Mouse (Mus musculus): ENCODE results near the gene Vsig10l. TPM values are rescaled to one million over a fixed set of nuclear protein-coding genes. Genes with fewer than 3 reads are reported as not detected.

The Vsig10l gene
- polyA plus RNA-seq, 1 experiment from 2014 or later: 15.4 TPM

DNA sequence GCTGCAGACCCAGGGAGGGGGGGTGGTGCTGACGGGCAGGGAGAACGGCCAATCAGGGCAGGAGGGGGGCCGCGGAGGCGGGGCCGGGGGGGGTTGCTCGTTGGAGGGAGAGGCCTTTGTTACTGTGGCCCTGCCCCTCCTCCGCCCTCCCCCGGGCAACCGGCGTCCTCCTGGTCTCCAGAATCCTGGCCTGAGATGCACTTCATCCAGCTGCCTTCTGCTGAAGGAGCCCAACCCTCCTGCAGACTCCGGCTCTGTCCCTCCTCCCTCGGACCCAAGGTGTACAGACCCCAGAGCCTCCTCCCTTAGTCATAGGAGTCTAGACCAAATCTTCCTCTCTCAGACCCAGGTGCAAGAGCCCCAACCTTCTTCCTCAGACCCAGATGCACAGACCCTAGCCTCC lies 27.2 kb downstream of the Vsig10l start:
- peak overlapping the region; percentile 66 for H3K4me2 ChIP-seq (ENCODE audit: low read depth, low read length)
- H3K9ac ChIP-seq (replicated peaks; ENCODE audit: low read depth, low read length): peak overlapping the region; percentile 95
- peaks cover 6% of the 10 kb centered on the region; the same call in 1 of the 2 replicates for H3K4me1 ChIP-seq (ENCODE audit: control insufficient read depth, insufficient read depth, low read length)
- H3K36me3 ChIP-seq (ENCODE audit: control insufficient read depth, insufficient read depth, low read length): no peaks in the 10 kb centered on the region
- peak overlapping the region; percentile 59 for H3K4me3 ChIP-seq (ENCODE audit: low read depth, low read length)
- no peaks in the 10 kb centered on the region for H3K9me3 ChIP-seq (ENCODE audit: control insufficient read depth, low read length)
- peak; percentile 89 for ATAC-seq (ENCODE audit: low read depth)
- no peaks in the 10 kb centered on the region for H3K27me3 ChIP-seq (ENCODE audit: control insufficient read depth, insufficient read depth, low read length)
- peak overlapping the region; percentile 85 for H3K27ac ChIP-seq (ENCODE audit: low read depth, low read length)
- 1% methylated on average over 9 of the region's 13 CpGs for WGBS

DNA sequence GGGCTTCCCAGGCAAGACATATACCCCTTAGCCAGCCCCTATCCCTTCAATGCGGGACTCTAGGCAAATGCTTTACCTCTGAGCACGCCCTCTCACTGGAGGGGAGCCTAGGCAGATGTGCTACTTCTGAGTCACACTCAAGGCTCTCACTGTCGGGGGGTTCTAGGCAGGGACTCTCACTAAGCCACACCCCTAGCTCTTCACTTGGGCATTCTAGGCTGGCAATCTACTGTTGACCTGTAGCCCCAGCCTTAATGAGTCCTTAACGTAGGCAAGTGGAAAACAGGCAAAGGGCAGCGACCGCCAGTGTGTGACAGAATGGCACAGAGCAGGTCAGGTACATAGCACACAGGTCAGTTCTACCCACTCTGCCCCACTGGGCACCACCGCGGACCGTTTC lies 27.9 kb downstream of the Vsig10l start:
- H3K4me3 ChIP-seq (ENCODE audit: low read depth, low read length): peak overlapping the region; percentile 59
- no peaks in the 10 kb centered on the region for H3K9me3 ChIP-seq (ENCODE audit: control insufficient read depth, low read length)
- H3K27ac ChIP-seq (ENCODE audit: low read depth, low read length): no peak overlapping the region
- no peaks in the 10 kb centered on the region for H3K27me3 ChIP-seq (ENCODE audit: control insufficient read depth, insufficient read depth, low read length)
- H3K9ac ChIP-seq (replicated peaks; ENCODE audit: low read depth, low read length): peak overlapping the region; percentile 95; the same call in 1 of the 2 replicates
- ATAC-seq (ENCODE audit: low read depth): peak; percentile 6; the same call in 1 of the 2 replicates
- H3K36me3 ChIP-seq (ENCODE audit: control insufficient read depth, insufficient read depth, low read length): no peaks in the 10 kb centered on the region
- peaks cover 6% of the 10 kb centered on the region; the same call in 1 of the 2 replicates for H3K4me1 ChIP-seq (ENCODE audit: control insufficient read depth, insufficient read depth, low read length)
- WGBS: 71% methylated on average over 9 of the region's 9 CpGs
- peak overlapping the region; percentile 66; the same call in 1 of the 2 replicates for H3K4me2 ChIP-seq (ENCODE audit: low read depth, low read length)

DNA sequence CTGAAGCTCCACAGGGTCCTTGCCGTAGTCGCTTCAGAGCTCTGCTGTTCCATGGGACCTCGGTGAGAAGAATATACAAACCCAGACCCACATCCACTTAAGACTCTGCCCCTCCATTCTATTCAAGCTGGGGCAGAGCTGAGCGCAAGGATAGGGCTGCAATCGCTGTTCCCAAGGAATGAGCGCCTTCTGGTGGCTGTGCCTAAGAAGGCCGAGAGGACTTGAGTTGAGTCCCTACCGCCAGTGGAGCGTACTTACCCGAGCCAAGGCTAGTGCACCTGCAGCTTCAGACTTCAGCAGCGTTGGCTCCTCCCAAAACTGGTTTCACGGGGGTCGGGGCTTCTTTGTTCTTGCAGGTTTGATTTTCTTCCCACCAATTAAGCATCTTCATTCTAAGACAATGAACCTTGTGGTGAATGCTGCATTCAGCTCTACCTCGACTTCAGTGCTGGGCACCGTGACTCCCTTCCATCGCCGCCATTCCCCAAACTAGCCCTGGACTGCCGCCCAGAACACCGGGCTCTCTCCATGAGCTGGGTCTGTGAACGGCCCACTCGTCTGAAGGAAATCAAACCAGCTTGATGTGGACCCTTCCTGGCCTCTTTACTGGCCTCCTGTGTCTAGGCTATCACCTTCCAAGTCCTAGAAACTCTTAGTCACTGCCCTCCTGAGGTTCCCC lies 32.5 kb downstream of the Vsig10l start:
- no peak overlapping the region for H3K9ac ChIP-seq (replicated peaks; ENCODE audit: low read depth, low read length)
- no peak overlapping the region for H3K27ac ChIP-seq (ENCODE audit: low read depth, low read length)
- WGBS: 11% methylated on average over 21 of the region's 21 CpGs
- H3K27me3 ChIP-seq (ENCODE audit: control insufficient read depth, insufficient read depth, low read length): no peaks in the 10 kb centered on the region
- no peak overlapping the region; the same call in 1 of the 2 replicates for H3K4me2 ChIP-seq (ENCODE audit: low read depth, low read length)
- no peak overlapping the region for H3K4me3 ChIP-seq (ENCODE audit: low read depth, low read length)
- peak; percentile 75; the same call in 1 of the 2 replicates for ATAC-seq (ENCODE audit: low read depth)
- no peaks in the 10 kb centered on the region for H3K36me3 ChIP-seq (ENCODE audit: control insufficient read depth, insufficient read depth, low read length)
- no peaks in the 10 kb centered on the region for H3K4me1 ChIP-seq (ENCODE audit: control insufficient read depth, insufficient read depth, low read length)
- no peaks in the 10 kb centered on the region for H3K9me3 ChIP-seq (ENCODE audit: control insufficient read depth, low read length)

DNA sequence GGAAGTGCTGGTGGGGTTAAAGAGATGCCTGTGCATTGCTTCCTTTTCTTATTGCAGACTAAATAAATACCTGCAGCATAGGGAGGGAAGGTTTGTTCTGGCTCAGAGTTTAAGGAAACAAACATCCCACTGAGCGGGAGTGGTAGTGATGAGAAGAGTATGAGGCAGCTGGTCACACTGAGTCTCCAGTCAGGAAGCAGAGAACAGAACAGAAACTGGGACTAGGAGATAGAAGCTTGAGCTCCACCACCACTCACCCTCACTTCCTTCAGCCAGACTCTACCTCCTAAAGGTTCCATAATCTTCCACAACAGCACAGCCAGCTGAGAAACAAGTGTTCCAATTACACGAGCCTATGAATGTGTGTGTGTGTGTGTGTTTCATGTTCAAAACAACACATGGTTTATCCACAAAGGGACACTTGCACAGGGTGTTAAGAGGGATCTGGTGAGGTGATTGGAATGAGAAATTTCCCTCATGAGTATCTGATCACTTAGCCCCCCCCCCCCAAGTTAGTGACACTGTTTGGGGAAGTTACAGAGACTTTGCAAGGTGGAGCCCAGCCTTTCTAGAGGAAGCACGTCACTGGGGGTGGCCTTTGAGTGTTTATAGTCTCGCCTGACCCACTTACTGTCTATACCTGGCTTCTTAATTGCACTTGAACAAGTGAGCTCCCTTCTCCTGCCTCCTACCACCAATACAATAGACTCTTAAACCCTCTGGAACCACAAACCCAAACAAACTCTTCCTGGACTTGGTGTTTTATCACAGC lies 48.9 kb downstream of the Vsig10l start:
- no peak overlapping the region for H3K4me3 ChIP-seq (ENCODE audit: low read depth, low read length)
- no peak overlapping the region for H3K27ac ChIP-seq (ENCODE audit: low read depth, low read length)
- H3K4me1 ChIP-seq (ENCODE audit: control insufficient read depth, insufficient read depth, low read length): no peaks in the 10 kb centered on the region
- no peak overlapping the region for H3K9ac ChIP-seq (replicated peaks; ENCODE audit: low read depth, low read length)
- ATAC-seq (ENCODE audit: low read depth): no peak
- no peaks in the 10 kb centered on the region for H3K36me3 ChIP-seq (ENCODE audit: control insufficient read depth, insufficient read depth, low read length)
- no peaks in the 10 kb centered on the region for H3K27me3 ChIP-seq (ENCODE audit: control insufficient read depth, insufficient read depth, low read length)
- no peak overlapping the region for H3K4me2 ChIP-seq (ENCODE audit: low read depth, low read length)
- H3K9me3 ChIP-seq (ENCODE audit: control insufficient read depth, low read length): no peaks in the 10 kb centered on the region
- WGBS: 50% methylated on average over 4 of the region's 4 CpGs

DNA sequence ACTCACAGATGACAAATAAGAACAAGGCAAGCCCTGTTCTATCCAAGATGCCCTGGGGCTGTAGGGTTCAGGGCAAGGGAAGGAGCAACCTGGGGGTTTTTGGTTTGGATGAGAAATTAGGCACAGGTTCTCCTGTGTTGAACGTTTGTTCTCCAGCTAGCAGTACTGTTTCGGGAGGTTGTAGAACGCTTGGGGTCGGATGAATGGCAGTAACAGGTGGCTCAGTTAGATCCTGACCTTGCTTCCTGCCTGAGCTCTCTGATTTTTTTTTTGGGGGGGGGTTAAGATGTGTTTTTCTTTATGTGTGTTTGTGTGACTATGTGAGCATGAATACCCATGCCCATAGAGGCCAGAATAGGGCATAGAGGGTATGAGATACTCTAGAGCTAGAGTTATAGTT lies 49.6 kb downstream of the Vsig10l start:
- Histone ChIP-seq H3K4me3 (ENCODE audit: low read depth, low read length) (no peak overlapping the region), H3K9me3 (ENCODE audit: control insufficient read depth, low read length) (no peaks in the 10 kb centered on the region), H3K4me1 (ENCODE audit: control insufficient read depth, insufficient read depth, low read length) (no peaks in the 10 kb centered on the region), H3K9ac (replicated peaks; ENCODE audit: low read depth, low read length) (no peak overlapping the region), H3K27ac (ENCODE audit: low read depth, low read length) (no peak overlapping the region), H3K27me3 (ENCODE audit: control insufficient read depth, insufficient read depth, low read length) (no peaks in the 10 kb centered on the region), H3K36me3 (ENCODE audit: control insufficient read depth, insufficient read depth, low read length) (no peaks in the 10 kb centered on the region), H3K4me2 (ENCODE audit: low read depth, low read length) (no peak overlapping the region)
- no peak for ATAC-seq (ENCODE audit: low read depth)
- 84% methylated on average over 4 of the region's 4 CpGs for WGBS

DNA sequence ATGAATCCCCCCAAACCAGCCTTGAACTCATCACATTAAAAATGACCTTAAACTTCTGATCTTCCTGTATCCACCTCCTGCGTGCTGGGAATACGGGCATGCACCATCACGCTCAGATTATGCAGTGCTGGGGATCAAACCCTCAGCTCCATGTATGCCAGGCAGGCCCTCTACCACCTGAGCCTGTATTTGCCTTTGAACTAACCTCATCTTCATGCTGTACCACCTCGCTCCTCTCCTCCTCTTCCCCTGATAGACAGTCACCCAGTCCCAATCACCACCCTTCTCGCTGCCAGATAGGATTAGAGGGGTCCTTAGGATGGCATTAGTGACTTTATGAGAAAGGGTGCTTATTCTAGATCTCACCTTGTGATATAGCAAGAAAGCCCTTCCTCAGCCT lies 52.1 kb downstream of the Vsig10l start:
- Histone ChIP-seq H3K27ac (ENCODE audit: low read depth, low read length) (no peak overlapping the region), H3K4me1 (ENCODE audit: control insufficient read depth, insufficient read depth, low read length) (no peaks in the 10 kb centered on the region), H3K36me3 (ENCODE audit: control insufficient read depth, insufficient read depth, low read length) (no peaks in the 10 kb centered on the region), H3K9ac (replicated peaks; ENCODE audit: low read depth, low read length) (no peak overlapping the region), H3K9me3 (ENCODE audit: control insufficient read depth, low read length) (no peaks in the 10 kb centered on the region), H3K27me3 (ENCODE audit: control insufficient read depth, insufficient read depth, low read length) (no peaks in the 10 kb centered on the region), H3K4me3 (ENCODE audit: low read depth, low read length) (no peak overlapping the region), H3K4me2 (ENCODE audit: low read depth, low read length) (no peak overlapping the region)
- WGBS: 89% methylated on average over 5 of the region's 5 CpGs
- no peak for ATAC-seq (ENCODE audit: low read depth)

DNA sequence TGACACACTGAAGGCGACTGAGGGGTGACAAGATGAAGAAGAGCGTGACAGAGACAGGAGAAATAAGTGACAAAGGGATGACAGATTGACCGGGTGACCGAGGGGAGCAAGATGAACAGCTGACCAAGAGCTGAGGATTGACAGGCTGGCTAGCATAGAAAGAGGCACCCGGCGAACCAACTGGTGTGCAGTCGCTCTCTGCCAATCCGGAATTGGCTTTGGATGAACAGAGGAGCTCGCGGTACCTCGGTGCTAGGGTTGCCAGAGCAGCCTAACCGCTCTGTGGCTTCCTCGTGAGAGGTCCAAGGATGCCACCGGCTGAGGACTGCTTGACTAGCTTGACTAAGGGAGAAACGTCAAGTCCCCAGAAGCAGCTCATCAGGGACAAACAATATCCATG lies 55.4 kb downstream of the Vsig10l start:
- no peak overlapping the region for H3K4me2 ChIP-seq (ENCODE audit: low read depth, low read length)
- no peaks in the 10 kb centered on the region for H3K4me1 ChIP-seq (ENCODE audit: control insufficient read depth, insufficient read depth, low read length)
- ATAC-seq (ENCODE audit: low read depth): no peak
- no peak overlapping the region for H3K9ac ChIP-seq (replicated peaks; ENCODE audit: low read depth, low read length)
- no peak overlapping the region for H3K27ac ChIP-seq (ENCODE audit: low read depth, low read length)
- H3K27me3 ChIP-seq (ENCODE audit: control insufficient read depth, insufficient read depth, low read length): no peaks in the 10 kb centered on the region
- H3K4me3 ChIP-seq (ENCODE audit: low read depth, low read length): no peak overlapping the region
- WGBS: 90% methylated on average over 15 of the region's 15 CpGs
- no peaks in the 10 kb centered on the region for H3K36me3 ChIP-seq (ENCODE audit: control insufficient read depth, insufficient read depth, low read length)
- H3K9me3 ChIP-seq (ENCODE audit: control insufficient read depth, low read length): no peaks in the 10 kb centered on the region
